Mouse (Mus musculus) v-Abl transformed pro-B cells (cell line): ENCODE measurements around the gene Fam69b.

Experiments used
- in situ Hi-C, 2 experiments: fragments of 400-800 bp; cut with MboI; formaldehyde crosslinking; loops; one replicate each; pipeline ENCODE4 v1.15.1; 2025; ENCODE audit not compliant: unreplicated experiment in 2 of 2

Gene Fam69b

GRCm38 (mm10) chr2:26646643-26647293 lies 18.5 kb downstream of the Fam69b start:
- in situ Hi-C loops = loop anchor here (5.0 kb wide), 2 partner anchors 391 to 591 kb away; no protein-coding TSS in a partner anchor

- in situ Hi-C loops = loop anchor here in 1 of 2 experiments (5.0 to 25.0 kb wide), 3 partner anchors 240 to 783 kb away; partner anchors contain the start of genes Brd3os and Vav2
These were observed 26.4 kb downstream of the Fam69b start for GRCm38 (mm10) chr2:26654687-26655086.

GRCm38 (mm10) chr2:26657426-26657825 lies 29.2 kb downstream of the Fam69b start:
- in situ Hi-C loops = loop anchor here in 1 of 2 experiments (10.0 to 25.0 kb wide), 2 partner anchors 237 to 780 kb away; partner anchors contain the start of genes Brd3os and Vav2

- in situ Hi-C loops = loop anchor here in 1 of 2 experiments (25.0 kb wide), 1 partner anchor 776 kb away; the partner anchor contains the start of genes Brd3os and Vav2
These were observed 33.0 kb downstream of the Fam69b start for GRCm38 (mm10) chr2:26661143-26661752.

- in situ Hi-C loops = loop anchor here in 1 of 2 experiments (25.0 kb wide), 1 partner anchor 775 kb away; the partner anchor contains the start of genes Brd3os and Vav2
These were observed 33.7 kb downstream of the Fam69b start for GRCm38 (mm10) chr2:26661768-26662508.

GRCm38 (mm10) chr2:26662509-26662882 lies 34.2 kb downstream of the Fam69b start:
- in situ Hi-C loops = loop anchor here in 1 of 2 experiments (25.0 kb wide), 1 partner anchor 775 kb away; the partner anchor contains the start of genes Brd3os and Vav2

GRCm38 (mm10) chr2:26663112-26663511 lies 34.9 kb downstream of the Fam69b start:
- in situ Hi-C loops = loop anchor here in 1 of 2 experiments (25.0 kb wide), 1 partner anchor 774 kb away; the partner anchor contains the start of genes Brd3os and Vav2

- in situ Hi-C loops = loop anchor here in 1 of 2 experiments (25.0 kb wide), 1 partner anchor 774 kb away; the partner anchor contains the start of genes Brd3os and Vav2
These were observed 35.3 kb downstream of the Fam69b start for GRCm38 (mm10) chr2:26663551-26663950.

- in situ Hi-C loops = loop anchor here in 1 of 2 experiments (25.0 kb wide), 1 partner anchor 769 kb away; the partner anchor contains the start of genes Brd3os and Vav2
These were observed 40.5 kb downstream of the Fam69b start for GRCm38 (mm10) chr2:26668746-26669145.

- in situ Hi-C loops = loop anchor here in 1 of 2 experiments (25.0 kb wide), 1 partner anchor 766 kb away; the partner anchor contains the start of genes Brd3os and Vav2
These were observed 42.9 kb downstream of the Fam69b start, which contains the start of gene Lcn4 for GRCm38 (mm10) chr2:26671182-26671581. Gene Lcn4 (minus strand): TSS chr2:26671282.
